Mouse (Mus musculus) forebrain, embryonic 10.5 days (tissue): Measurements from ENCODE around the gene Actr2. TPM values are rescaled to one million over a fixed set of nuclear protein-coding genes. Genes with fewer than 3 reads are reported as not detected.
"Not testable (repeated sequence)": the region's sequence is repeated elsewhere in the genome, so short reads cannot be mapped to it uniquely, and the experiment has no call there.

Experiments
- DNase-seq: peaks from one replicate; pipeline ENCODE4 v3.0.0-alpha.2; 2017; ENCODE audit warnings: low spot score; ENCODE audit errors: extremely low spot score
- H3K27ac ChIP-seq: fragments of 300-500 bp; sonication (generic); 2 replicates; pipeline ENCODE4 v1.5.1; 2016; ENCODE audit warnings: mild to moderate bottlenecking
- H3K27me3 ChIP-seq: fragments of 300-500 bp; sonication (generic); 2 replicates; pipeline ENCODE4 v1.6.1; 2016; ENCODE audit warnings: mild to moderate bottlenecking; ENCODE audit not compliant: poor library complexity, severe bottlenecking
- H3K36me3 ChIP-seq: fragments of 300-500 bp; sonication (generic); replicated peaks from 2 replicates; pipeline ENCODE4 v1.6.1; 2016; ENCODE audit warnings: mild to moderate bottlenecking, moderate library complexity
- H3K4me1 ChIP-seq: fragments of 300-500 bp; sonication (generic); 2 replicates; pipeline ENCODE4 v1.6.1; 2016
- H3K4me3 ChIP-seq: fragments of 300-500 bp; sonication (generic); 2 replicates; pipeline ENCODE4 v1.5.1; 2016; ENCODE audit warnings: mild to moderate bottlenecking, moderate library complexity
- H3K9me3 ChIP-seq: fragments of 300-500 bp; sonication (generic); 2 replicates; pipeline ENCODE4 v1.6.1; 2016; ENCODE audit warnings: mild to moderate bottlenecking, moderate library complexity
- WGBS: fragments of 180-500 bp; shearing (Covaris S2); methylation state at CpG from one replicate; pipeline ENCODE4 v1.1.7; 2016; 5-methylcytosine and 5-hydroxymethylcytosine counted together
- polyA plus RNA-seq: library from polyadenylated mRNA; unstranded; fragments of >200 nt; fragmentation: Nextera tagmentation; extraction: Ambion mirVana; gene quantifications from 2 replicates; pipeline ENCODE4 v1.2.1, GENCODE M21; 2016

Actr2 gene
- 115 TPM in 2 replicates for polyA plus RNA-seq

- peak; percentile 97 for DNase-seq
- peaks cover 25% of the 10 kb centered on the region for H3K36me3 ChIP-seq
- peak within 1 kb of the TSS; percentile 93 for H3K27ac ChIP-seq
- peak within 1 kb of the TSS; percentile 90 for H3K4me3 ChIP-seq
- peaks cover 19% of the 10 kb centered on the region for H3K4me1 ChIP-seq
- under 1% methylated on average over 56 of the region's 57 CpGs for WGBS
- no peaks in the 10 kb centered on the region; the same call in 1 of the 2 replicates for H3K9me3 ChIP-seq
- H3K27me3 ChIP-seq = no peaks in the 10 kb centered on the region
These were observed at the start of gene Actr2 for GRCm38 (mm10) chr11:20112741-20113480. Gene Actr2, minus strand, starts transcription at chr11:20112913.

- no peaks in the 10 kb centered on the region for H3K9me3 ChIP-seq
- H3K27ac ChIP-seq = no peak overlapping the region
- DNase-seq = no peak
- no peaks in the 10 kb centered on the region for H3K27me3 ChIP-seq
- H3K36me3 ChIP-seq = no peaks in the 10 kb centered on the region
- no peak overlapping the region for H3K4me3 ChIP-seq
- H3K4me1 ChIP-seq = no peaks in the 10 kb centered on the region
These were observed 46.2 kb upstream of the Actr2 start for GRCm38 (mm10) chr11:20158879-20159278.

- not testable (repeated sequence) for H3K4me3 ChIP-seq, H3K9me3 ChIP-seq, H3K36me3 ChIP-seq, H3K27ac ChIP-seq, H3K4me1 ChIP-seq, H3K27me3 ChIP-seq, DNase-seq
- WGBS = 90% methylated on average over 5 of the region's 5 CpGs
These were observed 40.8 kb upstream of the Actr2 start for GRCm38 (mm10) chr11:20153542-20153941.

GRCm38 (mm10) chr11:20152107-20152901, 39.6 kb upstream of the Actr2 start:
- Histone ChIP-seq H3K4me1 (no peaks in the 10 kb centered on the region), H3K9me3 (no peaks in the 10 kb centered on the region), H3K27ac (no peak overlapping the region), H3K36me3 (no peaks in the 10 kb centered on the region), H3K4me3 (no peak overlapping the region), H3K27me3 (no peaks in the 10 kb centered on the region)
- WGBS = 90% methylated on average over 4 of the region's 4 CpGs
- DNase-seq = no peak

- Histone ChIP-seq H3K4me1 (no peaks in the 10 kb centered on the region), H3K27ac (no peak overlapping the region), H3K9me3 (no peaks in the 10 kb centered on the region), H3K36me3 (no peaks in the 10 kb centered on the region), H3K27me3 (no peaks in the 10 kb centered on the region), H3K4me3 (no peak overlapping the region)
- no peak for DNase-seq
- WGBS = 89% methylated on average over 5 of the region's 5 CpGs
These were observed 38.6 kb upstream of the Actr2 start for GRCm38 (mm10) chr11:20151290-20151689.

GRCm38 (mm10) chr11:20149936-20150335, 37.2 kb upstream of the Actr2 start:
- Histone ChIP-seq H3K36me3 (no peaks in the 10 kb centered on the region), H3K4me1 (peaks cover 6% of the 10 kb centered on the region), H3K27ac (no peak overlapping the region), H3K27me3 (no peaks in the 10 kb centered on the region), H3K9me3 (no peaks in the 10 kb centered on the region), H3K4me3 (no peak overlapping the region)
- no peak for DNase-seq
- 94% methylated on average over 3 of the region's 3 CpGs for WGBS

- DNase-seq = no peak
- no peaks in the 10 kb centered on the region for H3K36me3 ChIP-seq
- H3K27me3 ChIP-seq = no peaks in the 10 kb centered on the region
- peaks cover 6% of the 10 kb centered on the region for H3K4me1 ChIP-seq
- no peaks in the 10 kb centered on the region for H3K9me3 ChIP-seq
- WGBS = 29% methylated on average over 9 of the region's 9 CpGs
- H3K4me3 ChIP-seq = no peak overlapping the region
- H3K27ac ChIP-seq = no peak overlapping the region
These were observed 32.7 kb upstream of the Actr2 start for GRCm38 (mm10) chr11:20145383-20145782.

GRCm38 (mm10) chr11:20144536-20145263, 32.0 kb upstream of the Actr2 start:
- no peak overlapping the region for H3K4me3 ChIP-seq
- no peaks in the 10 kb centered on the region for H3K9me3 ChIP-seq
- WGBS = 85% methylated on average over 9 of the region's 9 CpGs
- no peak for DNase-seq
- H3K27ac ChIP-seq = no peak overlapping the region
- H3K36me3 ChIP-seq = no peaks in the 10 kb centered on the region
- H3K27me3 ChIP-seq = no peaks in the 10 kb centered on the region
- H3K4me1 ChIP-seq = peaks cover 6% of the 10 kb centered on the region

- not testable (repeated sequence) for H3K27me3 ChIP-seq, H3K27ac ChIP-seq, H3K4me1 ChIP-seq, H3K9me3 ChIP-seq, H3K4me3 ChIP-seq, DNase-seq, H3K36me3 ChIP-seq
- 90% methylated on average over 4 of the region's 4 CpGs for WGBS
These were observed 31.0 kb upstream of the Actr2 start for GRCm38 (mm10) chr11:20143687-20144086.

- no peak for DNase-seq
- no peak overlapping the region for H3K27ac ChIP-seq
- no peaks in the 10 kb centered on the region for H3K27me3 ChIP-seq
- H3K4me3 ChIP-seq = no peak overlapping the region
- peaks cover 6% of the 10 kb centered on the region for H3K4me1 ChIP-seq
- 91% methylated on average over 5 of the region's 5 CpGs for WGBS
- no peaks in the 10 kb centered on the region for H3K36me3 ChIP-seq
- no peaks in the 10 kb centered on the region for H3K9me3 ChIP-seq
These were observed 29.8 kb upstream of the Actr2 start for GRCm38 (mm10) chr11:20142516-20142915.

- H3K27me3 ChIP-seq = no peaks in the 10 kb centered on the region
- H3K4me3 ChIP-seq = no peak overlapping the region
- no peaks in the 10 kb centered on the region for H3K9me3 ChIP-seq
- WGBS = 92% methylated on average over 5 of the region's 5 CpGs
- H3K27ac ChIP-seq = no peak overlapping the region
- no peak for DNase-seq
- peaks cover 2% of the 10 kb centered on the region for H3K4me1 ChIP-seq
- H3K36me3 ChIP-seq = no peaks in the 10 kb centered on the region
These were observed 27.6 kb upstream of the Actr2 start for GRCm38 (mm10) chr11:20140286-20140685.

- Histone ChIP-seq H3K36me3 (no peaks in the 10 kb centered on the region), H3K4me3 (no peak overlapping the region), H3K9me3 (no peaks in the 10 kb centered on the region), H3K27me3 (no peaks in the 10 kb centered on the region), H3K4me1 (no peaks in the 10 kb centered on the region), H3K27ac (no peak overlapping the region)
- 95% methylated on average over 2 of the region's 2 CpGs for WGBS
- no peak for DNase-seq
These were observed 27.0 kb upstream of the Actr2 start for GRCm38 (mm10) chr11:20139711-20140110.
